Mouse (Mus musculus) megakaryocyte, embryonic 14.5 days (primary cell): Measurements from ENCODE around the gene Speg. TPM values are rescaled to one million over a fixed set of nuclear protein-coding genes. Genes with fewer than 3 reads are reported as not detected.

Source experiments
- H3K27me3 ChIP-seq: replicated peaks from 2 replicates; pipeline ENCODE3; 2012; ENCODE audit warnings: inconsistent platforms
- H3K36me3 ChIP-seq: replicated peaks from 2 replicates; pipeline ENCODE3; 2012; ENCODE audit warnings: low read length, inconsistent platforms, mixed read lengths
- H3K4me1 ChIP-seq: 2 replicates; pipeline ENCODE4 v1.6.1; 2012; ENCODE audit warnings: inconsistent platforms
- H3K4me3 ChIP-seq: replicated peaks from 2 replicates; pipeline ENCODE3; 2012; ENCODE audit warnings: moderate library complexity, mild to moderate bottlenecking, inconsistent platforms
- H3K9me3 ChIP-seq: 2 replicates; pipeline ENCODE4 v1.6.1; 2012; ENCODE audit warnings: inconsistent platforms
- FLI1 ChIP-seq: IDR thresholded peaks from 2 replicates; pipeline ENCODE4 v1.6.1; 2012; ENCODE audit warnings: low read length, inconsistent platforms, mixed read lengths
- GATA1 ChIP-seq: IDR thresholded peaks from 3 replicates; pipeline ENCODE4 v1.6.1; 2012; ENCODE audit warnings: mixed read lengths, low read length, inconsistent platforms, borderline replicate concordance
- polyA plus RNA-seq: library from polyadenylated mRNA; stranded (reverse); fragments of >175 nt; gene quantifications from 2 replicates; pipeline ENCODE4 v1.2.3, GENCODE M21; 2012; ENCODE audit warnings: low replicate concordance; ENCODE audit not compliant: insufficient read depth

Gene Speg
- polyA plus RNA-seq, 1 experiment: 48.7 TPM

DNA sequence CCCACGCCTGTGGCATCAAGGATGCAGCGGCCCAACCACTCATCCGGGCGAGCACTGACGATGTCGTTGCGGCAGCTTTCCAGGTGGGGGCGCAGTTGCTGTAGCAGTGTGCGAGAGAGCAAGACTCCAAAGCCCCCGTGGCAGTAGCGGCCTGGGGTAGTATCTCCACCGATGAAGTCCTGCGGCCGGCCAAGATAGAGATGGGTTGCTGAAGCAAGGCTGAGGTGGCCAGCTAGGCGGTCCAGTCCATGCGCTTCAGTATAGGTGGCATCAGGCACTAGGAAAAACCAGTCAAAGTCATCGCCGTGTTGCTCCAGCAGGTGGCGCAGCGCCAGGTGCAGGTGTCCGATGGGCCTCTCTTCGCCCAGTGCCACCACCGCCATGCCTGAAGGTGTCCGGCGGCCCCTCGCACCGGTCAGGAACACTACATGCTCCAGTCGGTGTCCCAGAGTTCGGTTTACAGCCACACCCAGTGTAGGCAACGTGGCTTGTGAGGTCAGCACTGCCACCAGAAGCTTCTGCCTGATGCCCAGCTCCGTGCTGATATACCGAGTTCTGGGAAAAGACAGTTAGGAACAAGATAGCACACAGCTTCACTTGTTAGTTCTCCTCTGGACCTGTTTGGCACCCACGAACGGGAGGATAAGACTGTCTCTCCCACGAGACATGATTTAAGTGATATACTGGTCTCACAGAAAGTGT is 102.3 kb downstream of the Speg start:
- TF ChIP-seq GATA1 (no peak), FLI1 (no peak)
- H3K27me3 ChIP-seq: peaks cover 97% of the 10 kb centered on the region
- peaks cover 33% of the 10 kb centered on the region for H3K4me1 ChIP-seq
- H3K4me3 ChIP-seq: peak overlapping the region; percentile 93
- H3K36me3 ChIP-seq: peaks cover 27% of the 10 kb centered on the region
- peaks cover 2% of the 10 kb centered on the region; the same call in 1 of the 2 replicates for H3K9me3 ChIP-seq

DNA sequence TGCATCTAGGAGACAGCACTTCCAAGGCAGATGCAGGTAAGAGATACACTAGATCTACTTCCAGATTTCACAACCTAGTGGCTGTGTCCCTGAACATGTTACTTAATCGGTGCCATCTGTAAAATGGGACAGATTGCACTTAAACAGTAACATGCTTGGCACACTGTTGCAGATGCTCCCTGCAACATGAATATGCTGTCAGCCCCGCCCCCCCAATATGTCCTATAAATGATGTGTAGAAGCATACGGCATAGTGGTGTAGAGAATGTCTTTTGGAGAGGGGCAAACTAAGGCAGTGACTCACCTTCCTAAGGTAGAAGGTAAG is 102.8 kb downstream of the Speg start:
- peaks cover 97% of the 10 kb centered on the region for H3K27me3 ChIP-seq
- peaks cover 27% of the 10 kb centered on the region for H3K36me3 ChIP-seq
- H3K9me3 ChIP-seq: peaks cover 7% of the 10 kb centered on the region; the same call in 1 of the 2 replicates
- peak overlapping the region; percentile 93 for H3K4me3 ChIP-seq
- no peak for TF ChIP-seq FLI1
- no peak for TF ChIP-seq GATA1
- peaks cover 35% of the 10 kb centered on the region for H3K4me1 ChIP-seq

DNA sequence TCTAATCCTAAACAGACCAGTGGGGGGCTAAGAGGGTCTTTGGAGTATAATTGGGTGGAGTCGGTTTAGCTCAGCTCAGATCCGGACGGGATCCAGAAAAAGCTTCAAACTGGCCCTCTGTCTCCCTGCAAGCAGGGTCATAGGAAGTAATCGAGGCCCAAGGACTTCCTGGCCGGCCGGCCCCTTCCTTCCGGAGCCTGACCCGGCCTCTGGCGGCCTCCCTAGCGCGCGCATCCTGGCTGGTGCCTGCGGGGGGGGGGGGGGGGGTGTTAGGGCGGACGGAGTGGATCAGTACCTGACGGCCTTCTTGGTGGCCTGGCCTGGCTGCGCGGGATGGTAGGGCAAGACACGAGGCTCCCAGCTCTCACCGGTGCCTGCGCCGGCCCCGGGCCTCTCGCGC is 103.4 kb downstream of the Speg start:
- H3K4me3 ChIP-seq: peak overlapping the region; percentile 93
- peaks cover 97% of the 10 kb centered on the region for H3K27me3 ChIP-seq
- peaks cover 35% of the 10 kb centered on the region for H3K4me1 ChIP-seq
- no peak for TF ChIP-seq FLI1
- TF ChIP-seq GATA1: no peak
- peaks cover 27% of the 10 kb centered on the region for H3K36me3 ChIP-seq
- peaks cover 7% of the 10 kb centered on the region; the same call in 1 of the 2 replicates for H3K9me3 ChIP-seq

DNA sequence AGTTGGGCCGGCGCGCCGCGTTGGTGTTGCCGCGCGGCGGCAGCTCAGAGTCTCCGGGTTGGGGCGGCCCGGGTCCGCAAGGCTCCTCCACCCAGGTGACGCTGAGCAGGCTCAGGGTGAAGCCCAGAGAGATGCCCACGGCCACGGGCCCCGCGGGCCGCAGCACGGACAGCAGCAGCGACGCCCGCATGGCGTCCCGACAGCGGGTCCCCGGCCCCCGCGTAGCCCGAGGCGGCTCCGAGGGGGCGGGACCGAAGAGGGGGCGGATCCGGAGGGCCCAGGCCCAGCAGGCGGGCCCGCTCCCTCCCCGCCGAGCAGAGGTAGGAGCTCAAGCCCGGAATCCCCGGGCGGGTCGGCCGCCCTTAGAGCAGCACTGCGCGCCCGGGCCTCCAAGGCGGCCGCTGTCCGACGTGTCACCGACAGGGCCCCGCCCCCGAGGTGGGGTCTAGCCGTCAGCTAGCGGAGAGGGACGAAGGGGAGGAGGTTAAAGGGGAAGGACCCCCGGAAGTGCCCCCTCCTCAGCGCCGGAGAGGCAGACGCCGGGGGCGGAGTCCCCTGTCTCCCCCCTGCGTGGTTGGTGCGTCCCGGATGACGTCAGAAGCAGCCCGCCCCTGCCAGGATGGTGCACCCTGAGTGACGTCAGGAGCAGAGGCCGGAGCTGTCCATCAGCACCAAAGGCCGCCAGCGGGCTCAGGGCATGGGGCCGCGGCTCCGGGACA is 104.0 kb downstream of the Speg start, which contains the start of the genes Chpf and Tmem198:
TSS of gene Chpf (minus strand) at position 392 of the 719 bp plus-strand sequence.
TSS of gene Tmem198 (plus strand) at position 617 of the 719 bp plus-strand sequence.
- TF ChIP-seq GATA1: no peak
- Histone ChIP-seq H3K4me3 (peak within 1 kb of the TSS; percentile 93), H3K27me3 (peaks cover 97% of the 10 kb centered on the region), H3K36me3 (peaks cover 25% of the 10 kb centered on the region), H3K4me1 (peaks cover 35% of the 10 kb centered on the region), H3K9me3 (peaks cover 7% of the 10 kb centered on the region; the same call in 1 of the 2 replicates)

DNA sequence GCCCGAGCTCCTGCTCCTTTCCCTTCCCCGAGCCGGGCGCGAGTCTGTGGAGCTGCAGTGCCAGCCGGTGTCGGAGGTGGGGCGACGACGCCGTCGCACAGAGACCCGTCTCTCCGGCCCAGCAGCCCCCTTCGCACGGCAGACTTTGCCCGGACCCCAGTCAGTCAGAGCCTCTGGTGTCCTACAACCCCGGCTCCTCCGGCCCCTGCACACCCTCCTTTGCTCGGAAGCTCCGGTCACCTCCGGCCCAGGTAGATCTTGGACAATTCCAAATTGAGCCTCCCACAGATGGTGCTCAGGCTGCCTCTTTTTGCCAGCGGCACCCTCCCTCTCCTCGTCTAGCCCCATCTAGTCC is 104.5 kb downstream of the Speg start:
- H3K4me3 ChIP-seq: peak overlapping the region; percentile 93
- TF ChIP-seq FLI1 (no peak), GATA1 (no peak)
- peaks cover 7% of the 10 kb centered on the region; the same call in 1 of the 2 replicates for H3K9me3 ChIP-seq
- H3K36me3 ChIP-seq: peaks cover 22% of the 10 kb centered on the region
- H3K27me3 ChIP-seq: peaks cover 97% of the 10 kb centered on the region
- peaks cover 35% of the 10 kb centered on the region for H3K4me1 ChIP-seq

DNA sequence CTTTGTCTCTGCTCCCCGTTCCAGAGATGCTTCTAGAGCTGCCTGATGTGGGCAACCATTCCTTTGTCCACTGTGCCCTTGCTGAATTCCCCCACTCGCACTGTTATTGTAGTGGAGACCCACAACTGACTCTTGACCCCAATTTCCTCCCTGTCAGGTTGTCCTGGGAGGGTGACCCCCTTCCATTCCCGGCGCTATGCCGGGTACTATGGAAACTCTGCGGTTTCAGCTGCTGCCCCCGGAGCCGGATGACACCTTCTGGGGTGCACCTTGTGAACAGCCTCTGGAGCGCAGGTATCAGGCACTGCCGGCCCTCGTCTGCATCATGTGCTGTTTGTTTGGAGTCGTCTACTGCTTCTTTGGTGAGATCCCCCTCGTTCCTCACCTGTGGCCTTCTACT is 104.9 kb downstream of the Speg start:
- TF ChIP-seq FLI1: no peak
- TF ChIP-seq GATA1: no peak

DNA sequence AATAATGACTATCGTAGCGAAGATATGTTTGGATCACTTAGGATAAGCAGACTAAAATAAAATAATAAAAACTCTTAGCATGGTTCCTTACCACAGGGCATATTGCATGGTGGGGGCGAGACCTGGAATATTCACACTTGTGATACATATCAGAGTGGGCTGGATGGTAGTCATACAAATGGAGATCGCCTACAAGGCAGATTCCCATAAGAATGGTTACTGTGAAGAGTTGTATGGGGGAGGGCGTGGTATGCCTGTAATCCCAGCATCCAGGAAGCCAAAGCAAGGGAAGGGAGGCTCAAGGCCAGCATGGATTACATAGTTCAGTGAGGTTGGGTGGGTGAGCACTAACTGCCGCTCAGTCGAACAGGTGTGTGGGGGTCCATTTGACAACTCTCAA is 105.6 kb downstream of the Speg start:
- peaks cover 35% of the 10 kb centered on the region for H3K4me1 ChIP-seq
- peaks cover 7% of the 10 kb centered on the region; the same call in 1 of the 2 replicates for H3K9me3 ChIP-seq
- no peak overlapping the region for H3K4me3 ChIP-seq
- peaks cover 10% of the 10 kb centered on the region for H3K36me3 ChIP-seq
- H3K27me3 ChIP-seq: peaks cover 97% of the 10 kb centered on the region
- no peak for TF ChIP-seq GATA1
- TF ChIP-seq FLI1: no peak

More for the DNA sequence above, 104.9 kb downstream of the Speg start:
- peaks cover 97% of the 10 kb centered on the region for H3K27me3 ChIP-seq
- H3K36me3 ChIP-seq: peaks cover 17% of the 10 kb centered on the region
- peaks cover 35% of the 10 kb centered on the region for H3K4me1 ChIP-seq
- H3K4me3 ChIP-seq: peak overlapping the region; percentile 93
- peaks cover 7% of the 10 kb centered on the region; the same call in 1 of the 2 replicates for H3K9me3 ChIP-seq

Other genes starting within 250 kb of the Speg start
- gene Slc23a3, start 241.4 kb upstream of the Speg start, polyA plus RNA-seq: not detected in 2 replicates
- 34.3 and 35.1 TPM in 2 replicates for gene Cnppd1, start 232.6 kb upstream of the Speg start, polyA plus RNA-seq
- gene Retreg2, start 232.5 kb upstream of the Speg start, polyA plus RNA-seq: 42.4 and 48.9 TPM in 2 replicates
- 20.4 and 28.1 TPM in 2 replicates for gene Zfand2b, start 206.7 kb upstream of the Speg start, polyA plus RNA-seq
- gene Abcb6, start 194.9 kb upstream of the Speg start, polyA plus RNA-seq: 6.4 and 12.6 TPM in 2 replicates
- 0.68 and 8.0 TPM in 2 replicates for gene Ankzf1, start 183.1 kb upstream of the Speg start, polyA plus RNA-seq
- gene Atg9a, start 183.1 kb upstream of the Speg start, polyA plus RNA-seq: 58.1 and 99.4 TPM in 2 replicates
- 0.47 and 1.1 TPM in 2 replicates for gene Glb1l, start 164.5 kb upstream of the Speg start, polyA plus RNA-seq
- gene Stk16, start 164.5 kb upstream of the Speg start, polyA plus RNA-seq: 195 and 221 TPM in 2 replicates
- gene Tuba4a, start 155.4 kb upstream of the Speg start, polyA plus RNA-seq: 283 and 585 TPM in 2 replicates
- gene A630095N17Rik, start 143.2 kb upstream of the Speg start, polyA plus RNA-seq: not detected in 2 replicates
- 97.0 and 100 TPM in 2 replicates for gene Dnajb2, start 138.9 kb upstream of the Speg start, polyA plus RNA-seq
- gene Ptprn, start 110.8 kb upstream of the Speg start, polyA plus RNA-seq: 12.4 and 22.6 TPM in 2 replicates
- 0.26 TPM in 1 of 2 replicates, not detected in the other for gene Resp18, start 96.9 kb upstream of the Speg start, polyA plus RNA-seq
- gene Dnpep, start 57.3 kb upstream of the Speg start, polyA plus RNA-seq: 165 and 178 TPM in 2 replicates
- gene Des, start 15.0 kb upstream of the Speg start, polyA plus RNA-seq: 0.11 TPM in 1 of 2 replicates, not detected in the other
- gene Gmppa, start 60.6 kb downstream of the Speg start, polyA plus RNA-seq: 234 and 693 TPM in 2 replicates
- gene Asic4, start 75.1 kb downstream of the Speg start, polyA plus RNA-seq: 0.13 TPM in 1 of 2 replicates, not detected in the other
- gene Chpf, start 104.0 kb downstream of the Speg start, polyA plus RNA-seq: 9.2 and 30.3 TPM in 2 replicates
- gene Tmem198, start 104.2 kb downstream of the Speg start, polyA plus RNA-seq: 1.7 TPM in 1 of 2 replicates, not detected in the other
- 8.6 and 12.9 TPM in 2 replicates for gene Obsl1, start 131.2 kb downstream of the Speg start, polyA plus RNA-seq
- gene Inha, start 131.8 kb downstream of the Speg start, polyA plus RNA-seq: 2.3 and 2.4 TPM in 2 replicates
- 35.7 and 52.7 TPM in 2 replicates for gene Stk11ip, start 146.2 kb downstream of the Speg start, polyA plus RNA-seq
- 1.9 TPM in 1 of 2 replicates, not detected in the other for gene Slc4a3, start 171.0 kb downstream of the Speg start, polyA plus RNA-seq